Mouse (Mus musculus) E14TG2a.4 (cell line): ENCODE results near the gene Hal.

Experiments used
- H3K27me3 ChIP-seq: 2 replicates; pipeline ENCODE4 v1.6.1; 2014; ENCODE audit warnings: low read length, control low read depth; ENCODE audit not compliant: insufficient read depth
- H3K36me3 ChIP-seq: 2 replicates; pipeline ENCODE4 v1.6.1; 2014; ENCODE audit warnings: low read length, control low read depth; ENCODE audit not compliant: insufficient read depth
- H3K4me1 ChIP-seq: replicated peaks from 2 replicates; pipeline ENCODE4 v1.6.1; 2014; ENCODE audit warnings: low read depth, low read length, control low read depth
- H3K4me3 ChIP-seq: replicated peaks from 2 replicates; pipeline ENCODE4 v1.5.1; 2014; ENCODE audit warnings: mild to moderate bottlenecking, low read length
- H3K9me3 ChIP-seq: 2 replicates; pipeline ENCODE4 v1.6.1; 2014; ENCODE audit warnings: low read length, control low read depth
- CTCF ChIP-seq: conservative IDR thresholded peaks from 2 replicates; pipeline ENCODE4 v1.5.1; 2014; ENCODE audit warnings: low read length
- NANOG ChIP-seq: IDR thresholded peaks from 2 replicates; pipeline ENCODE4 v1.6.1; 2014; ENCODE audit warnings: borderline replicate concordance, low read length, mixed read lengths
- POU5F1 ChIP-seq: IDR thresholded peaks from 2 replicates; pipeline ENCODE4 v1.6.1; 2014; ENCODE audit warnings: low read length, borderline replicate concordance

Gene Hal

DNA sequence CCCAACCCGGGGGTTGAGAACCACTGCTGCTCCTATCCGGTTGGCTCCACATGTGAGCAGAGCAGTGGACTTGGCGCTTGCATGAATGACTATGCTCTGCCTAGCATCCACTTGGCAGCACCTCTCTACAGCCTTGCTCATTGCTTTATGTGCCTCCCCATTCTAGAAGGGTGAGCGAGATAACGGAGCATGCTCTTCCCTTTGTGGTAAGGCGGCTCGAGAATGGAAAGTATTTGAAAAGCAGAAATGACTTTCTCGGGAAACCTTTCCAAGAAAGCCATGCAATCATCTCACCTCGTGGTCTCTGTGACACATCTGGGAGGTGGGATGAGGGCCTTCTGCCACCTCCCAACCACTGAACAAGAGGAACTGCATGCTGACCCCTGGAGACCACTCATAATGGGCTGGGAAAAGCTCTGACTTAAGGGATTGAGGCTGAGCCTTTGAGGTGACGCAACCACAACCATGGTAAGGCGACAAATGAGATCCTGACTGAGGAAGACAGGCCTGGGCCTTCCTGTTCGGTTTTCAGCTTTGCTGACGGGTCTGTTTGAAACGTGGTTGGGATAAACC is 76.0 kb downstream of the Hal start:
- no peaks in the 10 kb centered on the region for H3K36me3 ChIP-seq
- TF ChIP-seq CTCF (no peak), POU5F1 (no peak), NANOG (no peak)
- no peaks in the 10 kb centered on the region for H3K27me3 ChIP-seq

DNA sequence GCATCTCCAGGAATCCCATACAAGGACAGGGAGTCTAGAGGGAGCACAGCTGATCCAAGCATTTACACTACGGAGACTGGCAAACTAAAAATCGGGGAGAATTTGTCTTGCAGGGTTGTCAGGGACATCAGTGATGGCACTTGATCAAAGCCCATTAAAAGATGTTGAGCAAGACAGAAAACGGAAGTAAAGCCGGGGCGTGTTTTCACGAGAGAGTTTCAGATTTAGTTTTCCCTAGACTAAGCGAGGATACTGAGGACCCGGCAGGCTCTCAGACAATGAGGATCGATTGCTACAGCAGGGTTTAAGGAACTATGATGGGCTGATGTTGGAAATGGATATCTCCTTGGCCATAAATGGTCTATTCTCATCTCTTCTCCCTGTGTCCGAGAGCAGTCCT is 78.5 kb downstream of the Hal start:
- Histone ChIP-seq H3K9me3 (no peaks in the 10 kb centered on the region), H3K4me3 (no peak overlapping the region), H3K36me3 (no peaks in the 10 kb centered on the region), H3K27me3 (no peaks in the 10 kb centered on the region), H3K4me1 (no peaks in the 10 kb centered on the region)
- TF ChIP-seq POU5F1: no peak
- no peak for TF ChIP-seq CTCF
- no peak for TF ChIP-seq NANOG

More for the DNA sequence above, 76.0 kb downstream of the Hal start:
- H3K9me3 ChIP-seq: no peaks in the 10 kb centered on the region
- H3K4me3 ChIP-seq: no peak overlapping the region
- H3K4me1 ChIP-seq: peaks cover 6% of the 10 kb centered on the region

DNA sequence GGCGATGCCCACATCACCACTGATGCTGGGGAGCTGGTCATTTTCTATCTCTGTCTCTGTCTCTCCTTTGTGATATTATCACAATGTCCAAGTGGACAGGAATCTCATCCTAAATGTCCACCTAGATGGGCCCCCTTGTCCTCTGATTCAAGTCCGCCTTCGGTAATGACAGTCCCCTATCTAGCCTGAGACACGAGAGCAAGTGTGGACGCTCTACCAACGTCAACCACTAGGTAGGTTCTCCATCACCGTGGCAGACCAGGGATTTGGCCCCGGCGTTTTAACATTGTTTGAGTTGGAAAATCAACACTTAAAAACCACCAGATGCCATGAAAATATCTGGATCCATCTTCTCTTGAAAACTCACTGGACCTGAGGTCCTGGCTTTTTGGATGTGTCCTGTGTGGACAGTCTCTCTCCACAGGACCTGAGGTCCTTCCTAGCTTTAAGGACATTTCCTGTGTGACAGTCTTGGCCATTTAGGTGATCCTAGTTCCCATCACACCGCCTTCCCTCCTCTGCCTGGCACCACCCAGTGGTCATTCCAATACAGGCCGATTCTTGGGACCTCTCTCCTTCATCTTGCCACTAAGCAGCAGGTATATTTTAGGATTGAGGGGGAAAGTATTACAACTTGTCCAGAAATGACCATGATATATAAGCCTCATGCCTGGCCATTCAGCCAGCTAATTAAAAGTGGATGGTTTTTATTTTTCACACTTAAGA is 79.4 kb downstream of the Hal start:
- no peak for TF ChIP-seq CTCF
- TF ChIP-seq POU5F1: no peak
- TF ChIP-seq NANOG: no peak
- no peaks in the 10 kb centered on the region for H3K36me3 ChIP-seq
- H3K27me3 ChIP-seq: no peaks in the 10 kb centered on the region
- H3K4me3 ChIP-seq: no peak overlapping the region
- H3K4me1 ChIP-seq: no peaks in the 10 kb centered on the region
- no peaks in the 10 kb centered on the region for H3K9me3 ChIP-seq

DNA sequence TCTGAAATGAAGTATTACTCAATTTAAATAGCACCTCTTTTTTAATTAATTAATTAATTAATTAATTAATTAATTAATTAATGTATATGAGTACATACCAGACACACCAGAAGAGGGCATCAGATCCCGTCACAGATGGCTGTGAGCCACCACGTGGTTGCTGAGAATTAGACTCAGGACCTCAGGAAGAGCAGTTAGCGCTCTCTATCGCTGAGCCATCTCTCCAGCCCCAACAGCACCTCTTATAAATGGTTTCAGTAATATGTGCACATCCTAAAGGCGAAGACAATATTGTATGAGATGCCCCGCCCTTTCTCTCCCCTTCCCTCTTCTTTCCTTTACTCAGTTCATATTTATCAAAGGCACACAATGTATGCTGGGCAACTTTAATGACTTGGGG is 80.1 kb downstream of the Hal start:
- H3K36me3 ChIP-seq: no peaks in the 10 kb centered on the region
- no peak overlapping the region for H3K4me3 ChIP-seq
- no peaks in the 10 kb centered on the region for H3K4me1 ChIP-seq
- no peaks in the 10 kb centered on the region for H3K9me3 ChIP-seq
- TF ChIP-seq NANOG (no peak), POU5F1 (no peak), CTCF (no peak)
- H3K27me3 ChIP-seq: no peaks in the 10 kb centered on the region
